Mouse (Mus musculus) midbrain, embryonic 10.5 days (tissue): ENCODE measurements around the gene Spred2. TPM values are rescaled to one million over a fixed set of nuclear protein-coding genes. Genes with fewer than 3 reads are reported as not detected.

ENCODE experiments used
- DNase-seq: peaks from one replicate; pipeline ENCODE4 v3.0.0-alpha.2; 2017; ENCODE audit warnings: low spot score
- H3K27ac ChIP-seq: fragments of 300-500 bp; sonication (generic); replicated peaks from 2 replicates; pipeline ENCODE4 v1.5.1; 2016; ENCODE audit warnings: mild to moderate bottlenecking
- H3K27me3 ChIP-seq: fragments of 300-500 bp; sonication (generic); 2 replicates; pipeline ENCODE4 v1.6.1; 2016; ENCODE audit warnings: low read depth, mild to moderate bottlenecking; ENCODE audit not compliant: poor library complexity, severe bottlenecking
- H3K36me3 ChIP-seq: fragments of 300-500 bp; sonication (generic); 2 replicates; pipeline ENCODE4 v1.6.1; 2016; ENCODE audit warnings: mild to moderate bottlenecking, moderate library complexity
- H3K4me1 ChIP-seq: fragments of 300-500 bp; sonication (generic); 2 replicates; pipeline ENCODE4 v1.6.1; 2016
- H3K4me3 ChIP-seq: fragments of 300-500 bp; sonication (generic); 2 replicates; pipeline ENCODE4 v1.5.1; 2016; ENCODE audit warnings: mild to moderate bottlenecking, moderate library complexity
- H3K9me3 ChIP-seq: fragments of 300-500 bp; sonication (generic); replicated peaks from 2 replicates; pipeline ENCODE4 v1.6.1; 2016; ENCODE audit warnings: mild to moderate bottlenecking
- WGBS: fragments of 180-500 bp; shearing (Covaris S2); methylation state at CpG from one replicate; pipeline ENCODE4 v1.1.7; 2016; 5-methylcytosine and 5-hydroxymethylcytosine counted together
- polyA plus RNA-seq: library from polyadenylated mRNA; unstranded; fragments of >200 nt; fragmentation: Nextera tagmentation; extraction: Ambion mirVana; gene quantifications from 2 replicates; pipeline ENCODE4 v1.2.1, GENCODE M21; 2016

The Spred2 gene
- polyA plus RNA-seq, 1 experiment from 2014 or later, result 5.9 TPM

DNA sequence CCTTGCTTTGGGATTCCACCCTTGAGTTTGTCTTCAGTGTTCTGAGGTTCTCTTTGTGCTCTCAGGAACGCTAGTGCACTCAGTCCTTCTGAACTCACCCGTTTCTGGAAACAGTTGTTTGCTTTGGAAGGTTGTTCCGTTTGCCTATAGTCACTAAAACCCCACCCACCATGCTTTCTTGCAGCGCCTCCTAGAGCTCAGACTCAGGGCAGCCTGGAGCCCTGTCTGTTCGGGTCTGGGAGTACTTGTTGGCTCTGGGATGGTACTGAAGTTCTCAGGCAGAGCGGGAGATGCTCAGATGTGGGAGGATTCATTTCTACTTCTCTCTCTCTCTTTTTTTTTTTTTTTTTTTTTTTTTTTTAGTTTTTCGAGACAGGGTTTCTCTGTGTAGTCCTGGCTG, 22.5 kb downstream of the Spred2 start:
- Histone ChIP-seq H3K9me3 (no peaks in the 10 kb centered on the region), H3K27me3 (no peaks in the 10 kb centered on the region), H3K36me3 (peaks cover 43% of the 10 kb centered on the region), H3K4me1 (peaks cover 9% of the 10 kb centered on the region; the same call in 1 of the 2 replicates), H3K27ac (no peak overlapping the region), H3K4me3 (no peak overlapping the region)
- no peak for DNase-seq
- WGBS, result 93% methylated on average over 7 of the region's 7 CpGs

DNA sequence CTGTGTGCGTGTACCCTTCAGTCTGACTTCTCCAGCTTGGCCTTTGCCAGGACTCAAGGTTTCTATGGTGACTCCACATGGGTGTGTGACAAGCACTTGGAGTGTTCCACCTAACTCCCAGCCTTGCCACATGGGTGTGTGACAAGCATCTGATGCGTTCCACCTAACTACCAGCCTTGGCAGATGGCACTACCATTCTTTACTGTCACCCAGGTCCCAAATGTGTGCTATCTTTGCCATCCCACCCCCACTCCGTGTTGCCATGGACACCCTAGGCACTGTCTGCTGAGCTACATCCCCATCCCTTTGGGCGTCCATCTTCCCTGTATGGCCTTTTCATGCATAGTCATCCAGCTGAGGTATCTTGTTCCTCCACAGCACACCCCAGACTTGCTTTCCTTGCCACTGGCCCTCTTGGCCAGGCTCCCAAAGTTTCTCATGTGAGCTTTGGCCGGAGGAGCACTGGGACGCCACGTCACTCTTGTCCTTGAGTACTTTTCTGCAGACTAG, 23.5 kb downstream of the Spred2 start:
- DNase-seq, result no peak
- 94% methylated on average over 7 of the region's 7 CpGs for WGBS
- Histone ChIP-seq H3K9me3 (no peaks in the 10 kb centered on the region), H3K27ac (no peak overlapping the region), H3K4me3 (no peak overlapping the region), H3K36me3 (peaks cover 37% of the 10 kb centered on the region), H3K4me1 (peaks cover 9% of the 10 kb centered on the region; the same call in 1 of the 2 replicates), H3K27me3 (no peaks in the 10 kb centered on the region)

DNA sequence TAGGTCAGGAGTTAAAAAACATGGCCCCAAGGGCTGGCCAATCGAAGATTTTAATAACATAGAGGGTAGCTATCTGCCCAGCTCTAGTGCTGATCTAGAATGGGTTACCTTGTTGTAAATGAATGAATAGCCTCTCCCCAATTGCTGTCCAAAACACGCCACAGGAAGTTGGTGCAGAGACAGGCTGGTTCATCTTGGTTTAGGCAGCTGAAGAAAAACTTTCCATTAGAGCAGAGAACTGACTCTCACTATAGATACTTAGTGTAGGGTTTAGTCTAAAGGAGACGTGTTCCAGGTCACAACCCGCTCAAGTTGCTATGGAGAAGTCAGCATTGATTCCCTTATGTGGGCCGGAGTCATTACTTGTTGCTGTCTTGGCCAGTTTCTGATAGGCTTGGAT, 25.6 kb downstream of the Spred2 start:
- Histone ChIP-seq H3K9me3 (no peaks in the 10 kb centered on the region), H3K27ac (no peak overlapping the region), H3K27me3 (no peaks in the 10 kb centered on the region), H3K36me3 (peaks cover 30% of the 10 kb centered on the region), H3K4me3 (no peak overlapping the region), H3K4me1 (peaks cover 13% of the 10 kb centered on the region)
- DNase-seq, result no peak
- 88% methylated on average over 5 of the region's 5 CpGs for WGBS

DNA sequence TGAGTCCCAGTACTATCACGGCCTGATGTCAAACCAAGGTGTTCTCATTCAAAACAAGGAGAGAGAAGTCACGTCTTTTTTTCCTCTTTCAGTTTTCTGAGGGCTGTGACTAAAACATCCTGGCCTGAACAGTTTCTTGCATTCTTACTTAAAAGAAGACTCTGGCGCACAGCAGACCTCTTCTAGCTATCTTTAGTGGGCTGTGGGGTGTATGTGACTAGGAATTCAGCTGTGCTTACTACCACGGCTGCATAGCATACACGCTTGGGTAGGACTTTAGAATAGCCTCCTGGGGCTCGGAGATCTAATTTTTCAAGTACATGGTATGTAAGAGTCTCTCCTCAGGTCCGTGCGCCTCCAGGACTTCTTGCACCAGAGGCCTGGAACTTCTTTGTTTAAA, 26.0 kb downstream of the Spred2 start:
- H3K4me3 ChIP-seq, result no peak overlapping the region
- H3K4me1 ChIP-seq, result peaks cover 13% of the 10 kb centered on the region
- DNase-seq, result no peak
- H3K9me3 ChIP-seq, result no peaks in the 10 kb centered on the region
- H3K27ac ChIP-seq, result no peak overlapping the region
- peaks cover 30% of the 10 kb centered on the region for H3K36me3 ChIP-seq
- 90% methylated on average over 8 of the region's 8 CpGs for WGBS
- no peaks in the 10 kb centered on the region for H3K27me3 ChIP-seq

DNA sequence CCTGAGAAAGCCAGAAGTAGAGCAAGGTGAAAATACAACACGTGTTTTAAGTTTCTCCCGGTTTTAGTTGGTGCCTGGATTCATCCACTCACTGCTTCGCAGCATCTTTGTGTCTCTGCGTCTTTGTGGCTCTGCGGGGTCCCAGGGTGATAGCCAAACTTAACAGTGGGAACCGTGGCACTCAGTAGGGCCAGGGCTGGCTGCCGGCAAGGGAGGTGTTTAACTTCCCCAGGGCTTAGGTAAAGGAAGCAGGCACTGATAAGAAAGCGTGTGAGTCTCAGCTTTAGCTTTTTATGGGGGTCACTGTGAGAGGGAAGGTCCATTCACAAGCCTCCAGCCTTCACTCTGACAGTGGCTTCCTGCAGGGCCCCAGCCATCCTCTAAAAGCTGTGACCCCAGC, 28.8 kb downstream of the Spred2 start:
- Histone ChIP-seq H3K9me3 (no peaks in the 10 kb centered on the region), H3K4me1 (peaks cover 16% of the 10 kb centered on the region), H3K27ac (no peak overlapping the region), H3K27me3 (no peaks in the 10 kb centered on the region), H3K36me3 (peaks cover 16% of the 10 kb centered on the region), H3K4me3 (no peak overlapping the region)
- 72% methylated on average over 8 of the region's 8 CpGs for whole genome bisulfite sequencing
- no peak for DNase-seq

DNA sequence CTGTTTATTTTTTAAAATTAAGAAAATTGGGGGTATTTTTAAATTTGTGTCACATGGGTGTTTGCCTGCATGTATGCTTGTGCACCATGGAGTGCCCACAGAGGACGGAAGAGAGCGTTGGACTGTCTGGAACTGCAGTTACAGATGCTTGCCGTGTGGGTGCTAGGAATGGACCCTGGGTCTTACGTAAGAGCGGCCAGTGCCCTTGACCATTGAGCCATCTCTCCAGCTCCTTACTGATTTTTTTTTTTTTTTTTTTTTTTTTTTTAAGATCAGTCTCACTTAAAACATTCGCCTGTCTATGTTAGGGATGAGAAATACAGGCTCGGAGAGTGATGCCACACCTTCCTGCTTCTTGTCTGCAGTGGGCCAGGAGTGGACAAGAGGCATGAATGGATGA, 29.7 kb downstream of the Spred2 start:
- Histone ChIP-seq H3K4me1 (peaks cover 16% of the 10 kb centered on the region), H3K9me3 (no peaks in the 10 kb centered on the region), H3K27ac (no peak overlapping the region), H3K36me3 (peaks cover 16% of the 10 kb centered on the region), H3K27me3 (no peaks in the 10 kb centered on the region), H3K4me3 (no peak overlapping the region)
- DNase-seq, result no peak
- WGBS, result 95% methylated on average over 7 of the region's 7 CpGs

GRCm38 (mm10) chr11:19955069-19955468, 30.9 kb downstream of the Spred2 start:
- H3K4me1 ChIP-seq, result peaks cover 8% of the 10 kb centered on the region
- H3K9me3 ChIP-seq, result no peaks in the 10 kb centered on the region
- H3K27ac ChIP-seq, result no peak overlapping the region
- no peak for DNase-seq
- H3K4me3 ChIP-seq, result no peak overlapping the region
- peaks cover 16% of the 10 kb centered on the region for H3K36me3 ChIP-seq
- 90% methylated on average over 9 of the region's 9 CpGs for WGBS
- no peaks in the 10 kb centered on the region for H3K27me3 ChIP-seq

DNA sequence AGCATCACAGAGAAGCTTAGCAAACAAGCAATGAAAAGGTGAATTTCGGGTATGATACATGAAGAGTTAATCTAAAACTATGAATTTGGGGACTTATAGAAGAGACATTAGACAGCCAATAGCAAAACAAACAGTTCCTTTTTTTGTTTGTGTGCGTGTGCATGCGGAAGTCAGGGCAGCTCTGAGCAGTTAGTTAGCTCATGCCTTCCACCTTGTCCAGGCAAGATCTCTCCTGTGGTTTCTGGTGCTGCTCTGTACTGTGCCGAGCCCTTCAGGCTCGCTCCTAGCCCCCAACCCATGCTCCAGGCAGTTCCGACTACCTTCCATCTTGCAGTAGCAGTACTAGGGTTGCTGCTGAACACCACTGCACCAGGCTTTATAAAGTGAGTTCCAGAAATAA, 31.5 kb downstream of the Spred2 start:
- DNase-seq, result no peak
- H3K36me3 ChIP-seq, result peaks cover 16% of the 10 kb centered on the region
- peaks cover 8% of the 10 kb centered on the region for H3K4me1 ChIP-seq
- H3K9me3 ChIP-seq, result no peaks in the 10 kb centered on the region
- H3K27me3 ChIP-seq, result no peaks in the 10 kb centered on the region
- WGBS, result 90% methylated on average over 6 of the region's 6 CpGs
- no peak overlapping the region for H3K27ac ChIP-seq
- no peak overlapping the region for H3K4me3 ChIP-seq

GRCm38 (mm10) chr11:19959006-19959405, 34.8 kb downstream of the Spred2 start:
- Histone ChIP-seq H3K27ac (no peak overlapping the region), H3K4me1 (peaks cover 16% of the 10 kb centered on the region), H3K27me3 (no peaks in the 10 kb centered on the region), H3K36me3 (peaks cover 24% of the 10 kb centered on the region), H3K4me3 (no peak overlapping the region), H3K9me3 (no peaks in the 10 kb centered on the region)
- 93% methylated on average over 3 of the region's 3 CpGs for WGBS
- no peak for DNase-seq

DNA sequence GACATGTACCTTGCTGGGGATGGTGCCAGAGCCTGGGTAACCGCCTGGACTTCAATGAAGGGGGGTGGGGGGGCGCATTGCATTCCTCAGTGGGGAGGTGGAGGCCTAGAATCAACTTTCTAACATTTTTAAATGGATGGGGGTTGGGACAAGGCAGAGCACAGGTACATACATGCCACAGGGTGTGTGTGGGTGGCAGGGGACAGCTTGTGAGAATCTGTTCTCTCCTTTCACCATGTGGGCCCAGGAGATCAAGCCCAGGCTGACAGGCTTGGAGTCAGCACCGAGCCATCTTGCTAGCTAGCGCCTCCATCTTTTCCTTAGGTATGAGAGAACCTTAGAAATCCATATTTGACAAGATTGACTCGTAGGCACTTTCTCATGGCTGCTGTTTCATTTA, 35.7 kb downstream of the Spred2 start:
- Histone ChIP-seq H3K9me3 (no peaks in the 10 kb centered on the region), H3K4me1 (peaks cover 18% of the 10 kb centered on the region), H3K27ac (no peak overlapping the region), H3K36me3 (peaks cover 21% of the 10 kb centered on the region), H3K4me3 (no peak overlapping the region), H3K27me3 (no peaks in the 10 kb centered on the region)
- no peak for DNase-seq
- 83% methylated on average over 5 of the region's 5 CpGs for WGBS

GRCm38 (mm10) chr11:19960541-19960940, 36.4 kb downstream of the Spred2 start:
- Histone ChIP-seq H3K4me3 (no peak overlapping the region), H3K4me1 (peaks cover 24% of the 10 kb centered on the region), H3K36me3 (peaks cover 18% of the 10 kb centered on the region), H3K27ac (no peak overlapping the region), H3K9me3 (no peaks in the 10 kb centered on the region), H3K27me3 (no peaks in the 10 kb centered on the region)
- WGBS, result 98% methylated on average over 3 of the region's 3 CpGs
- no peak for DNase-seq

- Histone ChIP-seq H3K36me3 (peaks cover 15% of the 10 kb centered on the region), H3K9me3 (no peaks in the 10 kb centered on the region), H3K4me3 (no peak overlapping the region), H3K4me1 (peaks cover 24% of the 10 kb centered on the region), H3K27me3 (no peaks in the 10 kb centered on the region), H3K27ac (no peak overlapping the region)
- DNase-seq, result no peak
- WGBS, result 95% methylated on average over 6 of the region's 6 CpGs
Observed at GRCm38 (mm10) chr11:19961088-19961487, 36.9 kb downstream of the Spred2 start.

- H3K4me1 ChIP-seq, result peaks cover 24% of the 10 kb centered on the region
- H3K27ac ChIP-seq, result no peak overlapping the region
- WGBS, result 94% methylated on average over 12 of the region's 12 CpGs
- peaks cover 15% of the 10 kb centered on the region for H3K36me3 ChIP-seq
- H3K9me3 ChIP-seq, result no peaks in the 10 kb centered on the region
- DNase-seq, result no peak
- no peaks in the 10 kb centered on the region for H3K27me3 ChIP-seq
- H3K4me3 ChIP-seq, result no peak overlapping the region
Observed at GRCm38 (mm10) chr11:19961766-19962365, 37.7 kb downstream of the Spred2 start.
